Mouse (Mus musculus) heart, postnatal 0 days (tissue): Measurements from ENCODE around the gene Olfr1012. TPM values are rescaled to one million over a fixed set of nuclear protein-coding genes. Genes with fewer than 3 reads are reported as not detected.

ENCODE experiments used
- ATAC-seq: fragments of 200-750 bp; cut with Nextera tagmentation; 2 replicates; pipeline ENCODE4 v1.8.0; 2017; ENCODE audit warnings: low read depth, moderate number of reproducible peaks, moderate library complexity; ENCODE audit not compliant: insufficient read depth
- DNase-seq: peaks from one replicate; pipeline ENCODE4 v3.0.0-alpha.2; 2016; ENCODE audit warnings: low spot score
- H3K27ac ChIP-seq: fragments of 300-500 bp; sonication (generic); 2 replicates; pipeline ENCODE4 v1.5.1; 2014; ENCODE audit warnings: low read depth, mild to moderate bottlenecking
- H3K27me3 ChIP-seq: fragments of 300-500 bp; sonication (generic); 2 replicates; pipeline ENCODE4 v1.6.1; 2014; ENCODE audit warnings: low read length, mixed read lengths; ENCODE audit not compliant: control insufficient read depth, insufficient read depth
- H3K36me3 ChIP-seq: fragments of 300-500 bp; sonication (generic); replicated peaks from 2 replicates; pipeline ENCODE4 v1.6.1; 2014; ENCODE audit warnings: low read length, mixed read lengths; ENCODE audit not compliant: control insufficient read depth, insufficient read depth
- H3K4me1 ChIP-seq: fragments of 300-500 bp; sonication (generic); 2 replicates; pipeline ENCODE4 v1.6.1; 2014; ENCODE audit warnings: antibody characterized with exemption; ENCODE audit not compliant: control insufficient read depth, insufficient read depth
- H3K4me2 ChIP-seq: fragments of 300-500 bp; sonication (generic); 2 replicates; pipeline ENCODE4 v1.6.1; 2014; ENCODE audit warnings: low read depth, mild to moderate bottlenecking, low read length, moderate library complexity
- H3K4me3 ChIP-seq: fragments of 300-500 bp; sonication (generic); 2 replicates; pipeline ENCODE4 v1.5.1; 2014; ENCODE audit warnings: low read depth, low read length
- H3K9ac ChIP-seq: fragments of 300-500 bp; sonication (generic); replicated peaks from 2 replicates; pipeline ENCODE4 v1.6.1; 2014; ENCODE audit warnings: low read depth, low read length, mixed read lengths
- H3K9me3 ChIP-seq: fragments of 300-500 bp; sonication (generic); replicated peaks from 2 replicates; pipeline ENCODE4 v1.6.1; 2016; ENCODE audit warnings: low read length; ENCODE audit not compliant: control insufficient read depth
- CTCF ChIP-seq: IDR thresholded peaks from 2 replicates; pipeline ENCODE4 v1.5.1; 2016; ENCODE audit warnings: antibody characterized with exemption, control low read depth, low read depth
- EP300 ChIP-seq: IDR thresholded peaks from 2 replicates; pipeline ENCODE4 v1.6.1; 2016; ENCODE audit warnings: antibody characterized with exemption, low read depth
- WGBS: fragments of 180-500 bp; shearing (Covaris S2); extraction: QIAGEN DNeasy Blood & Tissue Kit; methylation state at CpG from one replicate; pipeline ENCODE4 v1.1.7; 2014; 5-methylcytosine and 5-hydroxymethylcytosine counted together
- polyA plus RNA-seq: library from polyadenylated mRNA; unstranded; fragments of >200 nt; fragmentation: Nextera tagmentation; extraction: Ambion mirVana; gene quantifications from 2 replicates; pipeline ENCODE4 v1.2.1, GENCODE M21; 2015
- total RNA-seq: library from RNA; depleted of rRNA; stranded (reverse); fragments of >200 nt; gene quantifications from 2 replicates; pipeline ENCODE4 v1.2.3, GENCODE M21; 2014; ENCODE audit warnings: low replicate concordance; rRNA removed

The Olfr1012 gene
- total RNA-seq (not detected in 2 replicates), polyA plus RNA-seq (not detected in 2 replicates)

GRCm38 (mm10) chr2:85762666-85763065, at the start of gene Olfr1012:
Olfr1012 (minus strand) TSS chr2:85762766.
- no peaks in the 10 kb centered on the region for H3K9me3 ChIP-seq
- no peak within 1 kb of the TSS for H3K4me3 ChIP-seq
- no peak within 1 kb of the TSS for H3K4me2 ChIP-seq
- no peak for DNase-seq
- TF ChIP-seq EP300 (no peak), CTCF (no peak)
- ATAC-seq: no peak
- 37% methylated on average over 1 of the region's 1 CpGs for WGBS
- H3K36me3 ChIP-seq: no peaks in the 10 kb centered on the region
- no peak within 1 kb of the TSS for H3K9ac ChIP-seq
- H3K27ac ChIP-seq: no peak within 1 kb of the TSS
- no peaks in the 10 kb centered on the region for H3K27me3 ChIP-seq
- H3K4me1 ChIP-seq: no peaks in the 10 kb centered on the region

GRCm38 (mm10) chr2:85804501-85804900, 41.9 kb upstream of the Olfr1012 start:
- 67% methylated on average over 4 of the region's 4 CpGs for WGBS
- H3K4me3 ChIP-seq: no peak overlapping the region
- no peaks in the 10 kb centered on the region for H3K36me3 ChIP-seq
- H3K4me2 ChIP-seq: no peak overlapping the region
- no peaks in the 10 kb centered on the region for H3K4me1 ChIP-seq
- no peaks in the 10 kb centered on the region for H3K9me3 ChIP-seq
- no peak for DNase-seq
- no peak for ATAC-seq
- no peak overlapping the region for H3K9ac ChIP-seq
- no peak overlapping the region for H3K27ac ChIP-seq
- TF ChIP-seq EP300 (no peak), CTCF (no peak)
- H3K27me3 ChIP-seq: no peaks in the 10 kb centered on the region

GRCm38 (mm10) chr2:85802444-85802843, 39.9 kb upstream of the Olfr1012 start, which contains the start of gene Olfr1016:
Olfr1016 (minus strand) TSS chr2:85802544.
- no peak within 1 kb of the TSS for H3K9ac ChIP-seq
- ATAC-seq (no peak), DNase-seq (no peak)
- no peaks in the 10 kb centered on the region for H3K36me3 ChIP-seq
- TF ChIP-seq CTCF: no peak
- no peak for TF ChIP-seq EP300
- WGBS: 79% methylated on average over 2 of the region's 2 CpGs
- no peaks in the 10 kb centered on the region for H3K9me3 ChIP-seq
- H3K27me3 ChIP-seq: no peaks in the 10 kb centered on the region
- H3K4me1 ChIP-seq: no peaks in the 10 kb centered on the region
- H3K4me2 ChIP-seq: no peak within 1 kb of the TSS
- H3K4me3 ChIP-seq: no peak within 1 kb of the TSS
- no peak within 1 kb of the TSS for H3K27ac ChIP-seq

- no peaks in the 10 kb centered on the region for H3K4me1 ChIP-seq
- H3K36me3 ChIP-seq: no peaks in the 10 kb centered on the region
- no peak overlapping the region for H3K4me2 ChIP-seq
- H3K9me3 ChIP-seq: no peaks in the 10 kb centered on the region
- no peak for TF ChIP-seq CTCF
- no peak for TF ChIP-seq EP300
- H3K27me3 ChIP-seq: no peaks in the 10 kb centered on the region
- H3K4me3 ChIP-seq: no peak overlapping the region
- 55% methylated on average over 2 of the region's 2 CpGs for WGBS
- ATAC-seq: no peak
- no peak for DNase-seq
- H3K9ac ChIP-seq: no peak overlapping the region
- no peak overlapping the region for H3K27ac ChIP-seq
Observed at GRCm38 (mm10) chr2:85792331-85792730, 29.8 kb upstream of the Olfr1012 start.

- no peak within 1 kb of the TSS for H3K27ac ChIP-seq
- no peaks in the 10 kb centered on the region for H3K9me3 ChIP-seq
- no peaks in the 10 kb centered on the region for H3K36me3 ChIP-seq
- DNase-seq (no peak), ATAC-seq (no peak)
- H3K9ac ChIP-seq: no peak within 1 kb of the TSS
- no peaks in the 10 kb centered on the region for H3K4me1 ChIP-seq
- no peak for TF ChIP-seq EP300
- H3K4me3 ChIP-seq: no peak within 1 kb of the TSS
- no peaks in the 10 kb centered on the region for H3K27me3 ChIP-seq
- H3K4me2 ChIP-seq: no peak within 1 kb of the TSS
Observed at GRCm38 (mm10) chr2:85781717-85782116, 19.2 kb upstream of the Olfr1012 start, which contains the start of gene Olfr1015. Olfr1015 (plus strand) TSS chr2:85782017.

GRCm38 (mm10) chr2:85772413-85772812, 9.8 kb upstream of the Olfr1012 start, which contains the start of gene Olfr1014:
Olfr1014 (plus strand) TSS chr2:85772713.
- Histone ChIP-seq H3K9ac (no peak within 1 kb of the TSS), H3K4me3 (no peak within 1 kb of the TSS), H3K4me1 (no peaks in the 10 kb centered on the region), H3K36me3 (no peaks in the 10 kb centered on the region), H3K27me3 (no peaks in the 10 kb centered on the region), H3K9me3 (no peaks in the 10 kb centered on the region), H3K27ac (no peak within 1 kb of the TSS), H3K4me2 (no peak within 1 kb of the TSS)
- ATAC-seq (no peak), DNase-seq (no peak)
- TF ChIP-seq CTCF (no peak), EP300 (no peak)
